Mouse (Mus musculus) midbrain, embryonic 16.5 days (tissue): ENCODE measurements around the gene Tnik. TPM values are rescaled to one million over a fixed set of nuclear protein-coding genes. Genes with fewer than 3 reads are reported as not detected.

ENCODE experiments used
- ATAC-seq: fragments of 200-750 bp; cut with Nextera tagmentation; 2 replicates; pipeline ENCODE4 v1.8.0; 2017; ENCODE audit warnings: moderate TSS enrichment
- H3K27ac ChIP-seq: fragments of 300-500 bp; sonication (generic); 2 replicates; pipeline ENCODE4 v1.5.1; 2014; ENCODE audit warnings: mild to moderate bottlenecking, low read length, mixed read lengths
- H3K27me3 ChIP-seq: fragments of 300-500 bp; sonication (generic); 2 replicates; pipeline ENCODE4 v1.6.1; 2014; ENCODE audit warnings: low read depth, low read length, mixed read lengths; ENCODE audit not compliant: control insufficient read depth, insufficient read depth
- H3K36me3 ChIP-seq: fragments of 300-500 bp; sonication (generic); 2 replicates; pipeline ENCODE4 v1.6.1; 2014; ENCODE audit warnings: mild to moderate bottlenecking, low read length, moderate library complexity, mixed read lengths; ENCODE audit not compliant: control insufficient read depth, insufficient read depth
- H3K4me1 ChIP-seq: fragments of 300-500 bp; sonication (generic); 2 replicates; pipeline ENCODE4 v1.6.1; 2014; ENCODE audit warnings: mild to moderate bottlenecking, low read length, mixed read lengths; ENCODE audit not compliant: control insufficient read depth, insufficient read depth
- H3K4me2 ChIP-seq: fragments of 300-500 bp; sonication (generic); 2 replicates; pipeline ENCODE4 v1.6.1; 2014; ENCODE audit warnings: mild to moderate bottlenecking, low read length, mixed read lengths
- H3K4me3 ChIP-seq: fragments of 300-500 bp; sonication (generic); 2 replicates; pipeline ENCODE4 v1.5.1; 2014; ENCODE audit warnings: low read depth, mild to moderate bottlenecking, low read length, moderate library complexity, mixed read lengths
- H3K9ac ChIP-seq: fragments of 300-500 bp; sonication (generic); 2 replicates; pipeline ENCODE4 v1.6.1; 2014; ENCODE audit warnings: low read depth, low read length, mixed read lengths
- H3K9me3 ChIP-seq: fragments of 300-500 bp; sonication (generic); replicated peaks from 2 replicates; pipeline ENCODE4 v1.6.1; 2014; ENCODE audit warnings: mild to moderate bottlenecking, low read length, mixed read lengths; ENCODE audit not compliant: control insufficient read depth, poor library complexity, severe bottlenecking
- WGBS: fragments of 180-500 bp; shearing (Covaris S2); extraction: QIAGEN DNeasy Blood & Tissue Kit; methylation state at CpG from one replicate; pipeline ENCODE4 v1.1.7; 2014; 5-methylcytosine and 5-hydroxymethylcytosine counted together
- microRNA-seq: library from miRNA; unstranded; fragments of <30 nt; microRNA quantifications from one replicate; pipeline ENCODE4, GENCODE M21; 2017
- polyA plus RNA-seq: library from polyadenylated mRNA; unstranded; fragments of >200 nt; fragmentation: Nextera tagmentation; extraction: Ambion mirVana; gene quantifications from 2 replicates; pipeline ENCODE4 v1.2.1, GENCODE M21; 2015

Gene Tnik
- polyA plus RNA-seq, 1 experiment from 2014 or later, result 68.2 TPM

DNA sequence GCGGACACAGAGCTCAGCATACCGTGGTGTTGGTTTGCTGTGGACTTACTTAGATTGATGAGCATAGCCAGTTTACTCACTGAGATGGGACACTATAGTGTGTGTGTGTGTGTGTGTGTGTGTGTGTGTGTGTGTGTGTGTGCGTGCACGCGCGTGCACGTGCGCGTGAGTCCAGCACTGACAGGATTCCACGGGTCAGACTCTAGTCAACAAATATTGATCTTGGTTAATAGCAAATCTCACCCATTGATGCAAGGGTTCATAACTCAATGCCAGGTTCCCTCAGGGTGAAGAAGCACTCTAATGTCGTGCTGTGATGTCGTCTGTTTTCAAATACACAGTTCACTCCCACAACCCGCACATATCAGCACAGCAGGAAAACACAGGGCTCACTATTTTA is 462.2 kb downstream of the Tnik start:
- Histone ChIP-seq H3K36me3 (no peaks in the 10 kb centered on the region), H3K27ac (no peak overlapping the region), H3K27me3 (no peaks in the 10 kb centered on the region), H3K9ac (no peak overlapping the region), H3K4me2 (no peak overlapping the region), H3K4me1 (no peaks in the 10 kb centered on the region), H3K9me3 (no peaks in the 10 kb centered on the region), H3K4me3 (no peak overlapping the region)
- ATAC-seq, result no peak
- 94% methylated on average over 13 of the region's 13 CpGs for WGBS

Small RNA genes lying within 50 kb of the gene (microRNA-seq; reads per million reads assigned to microRNA genes)
- 0.86 reads per million for gene Mir466q
